Mouse (Mus musculus) midbrain, postnatal 0 days (tissue): ENCODE results near the gene Ube2d3. TPM values are rescaled to one million over a fixed set of nuclear protein-coding genes. Genes with fewer than 3 reads are reported as not detected.
A peak's percentile ranks its signal among the peaks of the same experiment; 100 is the strongest.
"Not testable (repeated sequence)": the region's sequence is repeated elsewhere in the genome, so short reads cannot be mapped to it uniquely, and the experiment has no call there.

ENCODE experiments used
- ATAC-seq: fragments of 200-750 bp; cut with Nextera tagmentation; 2 replicates; pipeline ENCODE4 v1.8.0; 2017; ENCODE audit warnings: moderate number of reproducible peaks, mild to moderate bottlenecking, moderate TSS enrichment, moderate library complexity; ENCODE audit not compliant: low FRiP score
- DNase-seq: peaks from one replicate; pipeline ENCODE4 v3.0.0-alpha.2; 2015; ENCODE audit warnings: low spot score
- H3K27ac ChIP-seq: fragments of 300-500 bp; sonication (generic); 2 replicates; pipeline ENCODE4 v1.5.1; 2014; ENCODE audit warnings: low read depth, mild to moderate bottlenecking, low read length, mixed read lengths
- H3K27me3 ChIP-seq: fragments of 300-500 bp; sonication (generic); 2 replicates; pipeline ENCODE4 v1.6.1; 2014; ENCODE audit warnings: low read length, control low read depth, mixed read lengths; ENCODE audit not compliant: insufficient read depth
- H3K36me3 ChIP-seq: fragments of 300-500 bp; sonication (generic); 2 replicates; pipeline ENCODE4 v1.6.1; 2014; ENCODE audit warnings: low read length, control low read depth, mixed read lengths; ENCODE audit not compliant: insufficient read depth
- H3K4me1 ChIP-seq: fragments of 300-500 bp; sonication (generic); 2 replicates; pipeline ENCODE4 v1.6.1; 2014; ENCODE audit warnings: mild to moderate bottlenecking, control low read depth, antibody characterized with exemption, low read length, mixed read lengths; ENCODE audit not compliant: insufficient read depth
- H3K4me2 ChIP-seq: fragments of 300-500 bp; sonication (generic); 2 replicates; pipeline ENCODE4 v1.6.1; 2014; ENCODE audit warnings: low read depth, mild to moderate bottlenecking, low read length, mixed read lengths; ENCODE audit not compliant: poor library complexity, severe bottlenecking
- H3K4me3 ChIP-seq: fragments of 300-500 bp; sonication (generic); 2 replicates; pipeline ENCODE4 v1.5.1; 2014; ENCODE audit warnings: low read depth, mild to moderate bottlenecking, low read length, moderate library complexity
- H3K9ac ChIP-seq: fragments of 300-500 bp; sonication (generic); replicated peaks from 2 replicates; pipeline ENCODE4 v1.6.1; 2014; ENCODE audit warnings: mild to moderate bottlenecking, low read length, moderate library complexity, mixed read lengths; ENCODE audit not compliant: poor library complexity, severe bottlenecking
- H3K9me3 ChIP-seq: fragments of 300-500 bp; sonication (generic); 2 replicates; pipeline ENCODE4 v1.6.1; 2016; ENCODE audit warnings: low read length, control low read depth
- CTCF ChIP-seq: IDR thresholded peaks from 2 replicates; pipeline ENCODE4 v1.5.1; 2016; ENCODE audit warnings: antibody characterized with exemption, mild to moderate bottlenecking
- WGBS: fragments of 180-500 bp; shearing (Covaris S2); extraction: QIAGEN DNeasy Blood & Tissue Kit; methylation state at CpG from one replicate; pipeline ENCODE4 v1.1.7; 2014; 5-methylcytosine and 5-hydroxymethylcytosine counted together
- polyA plus RNA-seq: library from polyadenylated mRNA; unstranded; fragments of >200 nt; fragmentation: Nextera tagmentation; extraction: Ambion mirVana; gene quantifications from 2 replicates; pipeline ENCODE4 v1.2.1, GENCODE M21; 2015
- total RNA-seq: library from RNA; depleted of rRNA; stranded (reverse); fragments of >200 nt; gene quantifications from 2 replicates; pipeline ENCODE4 v1.2.3, GENCODE M21; 2014

Gene Ube2d3
- total and polyA plus RNA-seq, 2 experiments from 2014 or later: 319 to 750 TPM

GRCm38 (mm10) chr3:135469146-135469545 lies 31.2 kb downstream of the Ube2d3 start:
- Histone ChIP-seq H3K27me3 (no peaks in the 10 kb centered on the region), H3K36me3 (peaks cover 2% of the 10 kb centered on the region; the same call in 1 of the 2 replicates), H3K27ac (no peak overlapping the region), H3K9ac (no peak overlapping the region), H3K9me3 (no peaks in the 10 kb centered on the region), H3K4me1 (no peaks in the 10 kb centered on the region), H3K4me3 (no peak overlapping the region), H3K4me2 (no peak overlapping the region)
- no peak for ATAC-seq
- no peak for TF ChIP-seq CTCF
- 57% methylated on average over 3 of the region's 3 CpGs for WGBS
- no peak for DNase-seq

GRCm38 (mm10) chr3:135469974-135470373 lies 32.0 kb downstream of the Ube2d3 start:
- DNase-seq: peak; percentile 70
- H3K4me1 ChIP-seq: no peaks in the 10 kb centered on the region
- no peak for ATAC-seq
- H3K27ac ChIP-seq: no peak overlapping the region
- no peaks in the 10 kb centered on the region for H3K27me3 ChIP-seq
- no peak overlapping the region for H3K4me3 ChIP-seq
- no peak overlapping the region for H3K9ac ChIP-seq
- WGBS: 49% methylated on average over 4 of the region's 4 CpGs
- TF ChIP-seq CTCF: no peak
- H3K4me2 ChIP-seq: no peak overlapping the region
- no peaks in the 10 kb centered on the region for H3K36me3 ChIP-seq
- no peaks in the 10 kb centered on the region for H3K9me3 ChIP-seq

- no peaks in the 10 kb centered on the region for H3K4me1 ChIP-seq
- TF ChIP-seq CTCF: no peak
- H3K9ac ChIP-seq: no peak overlapping the region
- H3K4me3 ChIP-seq: no peak overlapping the region
- no peaks in the 10 kb centered on the region for H3K36me3 ChIP-seq
- H3K4me2 ChIP-seq: no peak overlapping the region
- H3K27me3 ChIP-seq: no peaks in the 10 kb centered on the region
- 82% methylated on average over 1 of the region's 1 CpGs for WGBS
- no peak for ATAC-seq
- H3K27ac ChIP-seq: no peak overlapping the region
- no peaks in the 10 kb centered on the region for H3K9me3 ChIP-seq
- DNase-seq: no peak
These were observed 32.9 kb downstream of the Ube2d3 start for GRCm38 (mm10) chr3:135470823-135471222.

- no peak for TF ChIP-seq CTCF
- WGBS: 89% methylated on average over 8 of the region's 8 CpGs
- no peak overlapping the region for H3K27ac ChIP-seq
- H3K9ac ChIP-seq: no peak overlapping the region
- no peak overlapping the region for H3K4me3 ChIP-seq
- ATAC-seq: no peak
- no peaks in the 10 kb centered on the region for H3K4me1 ChIP-seq
- no peak for DNase-seq
- H3K4me2 ChIP-seq: no peak overlapping the region
- H3K9me3 ChIP-seq: no peaks in the 10 kb centered on the region
- H3K27me3 ChIP-seq: no peaks in the 10 kb centered on the region
- no peaks in the 10 kb centered on the region for H3K36me3 ChIP-seq
These were observed 37.1 kb downstream of the Ube2d3 start for GRCm38 (mm10) chr3:135475025-135475424.

GRCm38 (mm10) chr3:135476286-135476685 lies 38.3 kb downstream of the Ube2d3 start:
- H3K36me3 ChIP-seq: no peaks in the 10 kb centered on the region
- DNase-seq: no peak
- no peaks in the 10 kb centered on the region for H3K9me3 ChIP-seq
- H3K4me2 ChIP-seq: no peak overlapping the region
- WGBS: 79% methylated on average over 6 of the region's 6 CpGs
- no peak overlapping the region for H3K4me3 ChIP-seq
- H3K27me3 ChIP-seq: no peaks in the 10 kb centered on the region
- TF ChIP-seq CTCF: no peak
- no peak overlapping the region for H3K27ac ChIP-seq
- no peak for ATAC-seq
- H3K9ac ChIP-seq: no peak overlapping the region
- no peaks in the 10 kb centered on the region for H3K4me1 ChIP-seq

- H3K4me1 ChIP-seq: no peaks in the 10 kb centered on the region
These were observed 39.0 kb downstream of the Ube2d3 start for GRCm38 (mm10) chr3:135476977-135477376.

GRCm38 (mm10) chr3:135479090-135479489 lies 41.1 kb downstream of the Ube2d3 start:
- 83% methylated on average over 5 of the region's 5 CpGs for WGBS
- not testable (repeated sequence) for H3K4me1 ChIP-seq

More at GRCm38 (mm10) chr3:135476977-135477376, 39.0 kb downstream of the Ube2d3 start:
- no peaks in the 10 kb centered on the region for H3K27me3 ChIP-seq
- H3K9ac ChIP-seq: no peak overlapping the region
- no peak for ATAC-seq
- no peak for DNase-seq
- H3K27ac ChIP-seq: no peak overlapping the region
- H3K4me3 ChIP-seq: no peak overlapping the region
- 85% methylated on average over 2 of the region's 2 CpGs for WGBS
- H3K4me2 ChIP-seq: no peak overlapping the region
- H3K9me3 ChIP-seq: no peaks in the 10 kb centered on the region
- H3K36me3 ChIP-seq: no peaks in the 10 kb centered on the region
- TF ChIP-seq CTCF: no peak

More at GRCm38 (mm10) chr3:135479090-135479489, 41.1 kb downstream of the Ube2d3 start:
- not testable (repeated sequence) for ATAC-seq, H3K9ac ChIP-seq, H3K4me3 ChIP-seq, H3K27ac ChIP-seq, H3K36me3 ChIP-seq, H3K27me3 ChIP-seq, DNase-seq, H3K4me2 ChIP-seq, H3K9me3 ChIP-seq
